Mouse (Mus musculus) left cerebral cortex, postnatal 36 days (tissue): ENCODE data around the gene Ndc80. TPM values are rescaled to one million over a fixed set of nuclear protein-coding genes. Genes with fewer than 3 reads are reported as not detected.
"Not testable (repeated sequence)": the region's sequence is repeated elsewhere in the genome, so short reads cannot be mapped to it uniquely, and the experiment has no call there.

Experiments
- DNase-seq, 2 experiments: peaks; one replicate each; pipeline ENCODE4 v3.0.0; 2021 to 2022; ENCODE audit warnings: low spot score in 2 of 2, mixed read lengths in 1 of 2
- intact Hi-C: fragments of 180-260 bp; cut with DNase I; formaldehyde crosslinking; loops from one replicate; pipeline ENCODE4 v1.15.1; 2025
- total RNA-seq, 2 experiments: library from RNA; stranded (reverse); gene quantifications; 2 replicates each; pipeline ENCODE4 v1.2.3; 2021

Gene Ndc80
- total RNA-seq: under 1 TPM; 0.49 to 0.57 TPM

DNA sequence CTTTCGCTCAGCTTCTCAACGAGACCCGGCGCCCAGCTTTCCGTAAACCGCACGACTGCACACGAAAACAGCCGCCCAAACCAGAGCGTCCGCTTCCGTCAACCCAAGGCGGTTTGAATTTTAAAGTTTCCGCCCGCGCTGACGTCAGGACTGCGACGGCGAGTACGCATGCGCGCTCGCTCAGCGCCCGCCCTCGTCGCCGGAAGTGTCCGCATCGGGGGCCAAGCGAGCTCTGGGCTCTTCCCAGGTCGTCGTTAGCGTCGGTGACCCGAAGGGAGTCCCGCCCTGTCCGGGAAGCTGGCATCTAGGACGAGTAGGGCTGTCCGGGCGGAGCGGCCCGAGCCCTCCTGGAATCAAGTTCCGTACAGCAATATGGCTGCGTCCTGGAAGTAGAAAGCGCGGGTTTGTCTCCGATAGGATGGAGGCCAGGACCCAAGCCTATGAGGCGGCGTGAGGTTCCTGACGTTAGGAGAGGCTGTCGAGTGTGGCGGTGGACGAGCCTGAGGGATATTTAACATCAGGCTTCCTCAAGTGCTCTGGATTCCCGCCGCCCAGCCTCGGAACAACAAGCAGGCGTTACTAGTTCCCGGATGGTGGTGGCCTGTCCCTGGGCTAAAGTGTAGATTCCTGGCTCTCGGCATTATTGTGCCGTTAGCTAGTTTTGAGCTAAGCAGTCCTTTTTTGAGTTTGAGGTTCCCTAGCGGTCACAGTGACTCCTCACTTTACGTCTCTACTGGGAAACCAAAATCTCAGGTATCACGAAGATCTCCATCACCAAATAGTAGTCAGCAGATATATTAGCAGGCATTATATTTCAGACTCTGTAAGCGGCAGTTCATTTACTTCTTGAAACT is at the start of gene Ndc80:
Gene Ndc80, minus strand, starts transcription at position 147 of the 854 bp plus-strand sequence.
- DNase-seq: peak; percentile 89 to 90
- intact Hi-C loops: loop anchor here (2.0 kb wide), 1 partner anchor 52 kb away; the partner anchor contains the start of gene Smchd1

DNA sequence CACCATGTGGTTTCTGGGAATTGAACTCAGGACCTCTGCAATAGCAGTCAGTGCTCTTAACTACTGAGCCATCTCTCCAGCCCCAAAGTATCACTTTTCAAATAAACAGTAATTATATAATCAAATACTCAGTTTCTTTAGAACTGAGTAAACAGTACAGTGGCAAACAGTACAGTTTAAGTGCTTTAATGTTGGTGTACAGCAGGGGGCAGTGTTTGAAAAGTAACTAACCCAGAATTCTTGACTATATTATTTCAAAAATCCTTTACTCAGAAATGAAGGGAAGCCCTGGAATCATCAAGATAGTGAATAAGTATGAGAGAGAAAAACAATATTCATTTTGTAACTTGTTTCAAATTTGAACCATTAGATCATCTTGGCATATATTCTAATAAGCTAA is 35.0 kb upstream of the Ndc80 start:
- intact Hi-C loops: no loop called here
- DNase-seq: peak in 1 of 2 experiments; percentile 9

DNA sequence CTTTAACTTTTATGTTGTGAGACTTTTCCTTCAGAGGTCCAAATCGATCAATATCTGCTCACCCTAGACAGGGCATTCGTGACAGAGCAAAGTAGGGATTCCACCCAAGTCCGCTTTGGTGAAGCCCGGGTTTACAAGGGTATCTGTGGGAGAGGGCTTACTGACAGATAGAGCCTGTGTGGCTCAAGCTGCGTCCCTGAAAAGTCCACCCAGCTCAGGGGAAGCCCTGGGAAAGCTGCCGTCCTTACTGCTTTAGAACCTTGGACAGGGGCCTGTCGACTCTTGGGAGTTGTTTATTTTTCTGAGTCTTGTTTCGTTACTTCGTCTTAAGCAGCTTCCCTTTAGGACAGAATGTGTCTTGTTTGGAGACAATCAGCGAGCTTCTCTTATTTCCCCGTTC is 26.2 kb upstream of the Ndc80 start:
- intact Hi-C loops: loop anchor here (10.0 kb wide), 1 partner anchor 1232 kb away; no protein-coding TSS in a partner anchor
- no peak for DNase-seq

DNA sequence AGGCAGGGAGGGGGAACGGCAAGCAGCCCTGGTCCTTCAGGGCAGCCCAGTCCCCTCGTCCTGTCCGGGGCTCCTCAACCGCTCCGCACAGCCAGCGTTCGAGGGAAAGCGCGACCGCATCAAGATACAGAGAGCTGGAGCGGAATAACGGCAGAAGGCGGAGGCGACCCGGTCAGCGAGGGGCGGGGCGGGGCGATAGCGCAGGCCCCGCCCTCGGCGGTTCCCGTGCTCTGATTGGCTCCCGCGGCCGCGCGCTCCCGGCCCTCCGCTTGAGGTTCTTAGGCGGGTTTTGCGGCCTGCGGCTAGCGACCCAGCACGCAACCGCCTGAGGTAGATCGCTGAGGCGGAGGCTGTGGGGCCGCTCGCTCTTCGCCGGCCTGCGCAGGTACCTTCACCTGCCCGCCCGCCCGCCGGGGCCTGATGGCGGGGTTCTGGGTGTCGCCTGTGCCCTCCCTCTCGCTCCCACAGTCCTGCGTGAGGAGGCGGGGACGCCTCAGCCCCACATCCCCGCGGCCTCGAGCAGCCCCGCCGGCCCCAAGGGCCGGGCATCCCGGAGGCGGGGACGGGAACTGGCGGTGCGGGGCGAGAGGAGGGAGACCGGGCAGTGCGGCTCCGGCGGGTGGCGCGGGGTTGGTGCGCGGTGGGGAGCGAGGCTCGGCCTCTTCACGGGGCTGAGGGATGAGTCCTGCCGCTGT is 25.2 kb upstream of the Ndc80 start, which contains the start of gene Spdya:
Gene Spdya, plus strand, starts transcription at position 305 of the 695 bp plus-strand sequence.
- peak; percentile 81 to 89 for DNase-seq
- intact Hi-C loops: loop anchor here (10.0 kb wide), 1 partner anchor 1233 kb away; no protein-coding TSS in a partner anchor

DNA sequence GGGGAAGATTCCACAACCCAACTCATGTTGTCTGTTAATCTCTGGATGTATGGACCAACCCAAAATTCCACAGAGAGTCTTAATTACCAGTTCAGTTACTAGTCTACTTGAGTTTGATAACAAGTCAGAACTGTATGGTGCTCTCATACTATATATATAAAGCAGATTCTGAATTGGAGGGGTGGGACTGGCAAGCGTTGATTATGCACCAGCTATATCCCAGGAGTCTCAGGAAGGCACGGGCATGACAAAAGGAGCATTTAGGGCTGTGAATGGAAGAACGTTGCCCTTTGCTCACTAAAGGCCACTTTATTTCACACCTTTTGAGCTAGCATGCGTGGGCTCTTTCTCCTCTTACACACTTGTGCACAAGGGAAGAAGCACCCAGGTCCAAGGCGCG is 24.7 kb upstream of the Ndc80 start:
- intact Hi-C loops: loop anchor here (10.0 kb wide), 1 partner anchor 1233 kb away; no protein-coding TSS in a partner anchor
- no peak for DNase-seq

DNA sequence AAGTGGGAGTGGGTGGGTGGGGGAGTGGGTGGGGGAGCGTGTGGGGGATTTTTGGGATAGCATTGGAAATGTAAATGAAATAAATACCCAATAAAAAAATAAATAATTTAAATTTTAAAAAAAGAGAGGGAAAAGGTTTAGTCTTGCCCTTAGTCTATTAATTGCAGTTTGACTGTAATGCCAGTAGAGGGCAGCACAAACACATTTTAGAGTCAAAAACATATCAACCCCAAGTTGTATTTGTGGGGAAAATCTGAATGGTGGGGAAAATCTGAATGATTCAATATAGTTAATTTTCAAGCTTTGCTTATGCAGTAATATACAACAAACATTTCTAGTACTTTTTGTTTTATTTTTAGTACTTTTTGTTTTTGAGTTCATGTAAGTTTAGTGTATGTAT is 21.9 kb upstream of the Ndc80 start:
- no peak for DNase-seq
- intact Hi-C loops: no loop called here

DNA sequence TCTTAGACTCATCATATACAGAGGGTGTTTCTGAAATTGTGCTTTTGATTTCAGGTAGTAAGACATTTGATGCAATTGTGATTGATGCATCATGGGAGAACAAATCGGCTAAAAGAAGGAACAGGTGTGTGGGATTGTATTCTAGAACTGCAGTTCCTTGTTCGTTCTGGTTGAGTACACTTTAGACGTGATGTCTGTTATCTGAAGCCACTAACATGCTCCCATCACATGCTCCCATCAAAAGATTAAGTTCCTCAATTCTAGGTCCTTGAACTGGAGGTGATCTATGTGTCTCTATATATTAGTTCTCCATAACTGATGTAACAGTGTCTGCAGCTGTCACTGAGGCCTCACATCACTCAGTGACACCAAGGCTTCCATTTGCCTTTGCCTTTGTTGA is 10.5 kb upstream of the Ndc80 start:
- intact Hi-C loops: no loop called here
- no peak for DNase-seq

DNA sequence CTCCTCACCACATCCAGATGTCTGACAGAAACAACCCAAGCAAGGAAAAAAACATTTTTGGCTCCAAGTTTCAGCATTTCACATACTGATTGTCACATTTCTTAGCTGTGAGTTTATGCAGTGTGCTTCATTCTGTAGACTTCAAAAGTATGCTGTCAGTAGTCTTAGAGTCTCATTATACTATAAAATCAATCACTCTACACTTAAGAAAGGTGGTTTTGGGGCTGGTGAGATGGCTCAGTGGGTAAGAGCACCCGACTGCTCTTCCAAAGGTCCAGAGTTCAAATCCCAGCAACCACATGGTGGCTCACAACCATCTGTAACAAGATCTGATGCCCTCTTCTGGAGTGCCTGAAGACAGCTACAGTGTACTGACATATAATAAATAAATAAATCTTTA is 8.9 kb upstream of the Ndc80 start:
- intact Hi-C loops, DNase-seq: not testable (repeated sequence)

DNA sequence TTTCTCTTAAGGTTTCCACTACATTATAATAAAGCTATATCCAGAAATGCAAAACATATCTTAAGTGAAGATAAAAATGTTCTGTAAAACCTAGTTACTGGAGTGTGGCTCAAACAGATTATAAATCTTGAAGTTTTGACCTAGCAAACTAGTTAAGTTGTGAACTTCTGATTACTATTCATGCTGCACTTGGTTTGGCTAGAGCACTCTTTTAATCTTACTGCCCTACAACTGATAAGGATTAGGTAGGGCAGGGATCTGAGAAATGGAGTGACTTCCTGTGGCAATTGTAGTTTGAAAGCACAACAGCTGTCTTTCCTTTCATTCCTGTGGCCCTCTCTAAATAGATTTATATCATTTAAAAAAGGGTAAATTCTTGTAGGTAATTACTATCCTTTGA is 1.4 kb upstream of the Ndc80 start:
- DNase-seq: no peak
- intact Hi-C loops: no loop called here

DNA sequence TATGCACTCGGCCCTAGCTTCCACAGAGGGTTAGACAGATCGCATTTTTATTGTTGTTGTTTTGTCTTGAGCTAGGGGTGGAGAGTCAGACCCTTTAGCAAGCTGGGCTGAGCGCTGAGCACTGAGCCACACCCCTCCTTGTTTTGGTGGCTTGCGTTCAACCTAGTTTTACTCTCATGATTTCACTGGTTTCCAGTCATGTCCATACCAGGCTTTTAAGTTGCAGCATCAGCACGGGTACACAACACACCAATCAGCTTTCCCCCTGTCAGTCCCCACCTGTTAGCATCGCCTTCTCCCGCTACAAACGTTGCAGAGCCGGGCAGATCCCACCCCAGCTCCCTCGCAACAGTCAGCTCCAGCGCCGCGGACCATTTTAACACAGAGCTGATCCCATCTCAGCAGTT is 352 bp downstream of the Ndc80 start:
- no peak for DNase-seq
- intact Hi-C loops: loop anchor here (2.0 kb wide), 1 partner anchor 52 kb away; the partner anchor contains the start of gene Smchd1

DNA sequence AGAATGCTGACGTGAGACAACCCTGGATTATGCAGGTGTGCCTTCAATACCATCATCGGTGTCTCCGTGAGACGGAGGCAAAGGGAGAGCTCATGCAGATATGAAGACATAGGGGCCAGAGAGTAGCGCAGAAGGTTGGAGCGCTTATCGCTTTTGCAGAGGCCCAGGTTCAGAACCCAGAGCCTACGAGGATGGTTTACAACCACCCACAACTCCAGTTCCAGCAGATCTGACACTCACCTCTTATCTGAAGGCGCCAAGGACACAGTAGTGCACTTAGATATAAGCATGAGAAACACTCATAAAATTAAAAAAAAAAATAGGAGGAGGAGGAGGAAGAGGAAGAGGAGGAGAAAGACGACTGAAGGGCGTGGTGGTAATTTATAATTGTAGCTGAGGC is 16.4 kb downstream of the Ndc80 start:
- intact Hi-C loops: no loop called here
- DNase-seq: no peak

DNA sequence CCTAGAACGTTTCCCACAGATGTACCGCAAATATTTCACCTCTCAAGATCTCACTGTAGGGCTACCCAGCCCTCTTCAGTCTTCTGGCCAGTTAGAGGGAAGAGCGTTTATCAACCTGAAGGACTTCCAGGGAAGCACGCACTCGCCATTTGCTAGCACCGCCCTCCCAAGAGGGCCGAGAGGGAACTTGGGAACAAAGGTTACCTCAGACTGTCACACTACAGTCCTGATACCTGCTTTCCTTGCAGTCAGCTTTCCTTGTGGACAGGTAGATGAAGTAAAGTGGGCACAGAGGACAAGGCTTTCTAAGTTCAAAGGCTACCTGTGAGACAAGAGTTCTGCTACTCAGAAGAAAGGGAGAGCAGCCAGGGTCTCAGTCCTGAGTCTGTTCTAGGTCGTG is 19.8 kb downstream of the Ndc80 start:
- no peak for DNase-seq
- intact Hi-C loops: no loop called here

DNA sequence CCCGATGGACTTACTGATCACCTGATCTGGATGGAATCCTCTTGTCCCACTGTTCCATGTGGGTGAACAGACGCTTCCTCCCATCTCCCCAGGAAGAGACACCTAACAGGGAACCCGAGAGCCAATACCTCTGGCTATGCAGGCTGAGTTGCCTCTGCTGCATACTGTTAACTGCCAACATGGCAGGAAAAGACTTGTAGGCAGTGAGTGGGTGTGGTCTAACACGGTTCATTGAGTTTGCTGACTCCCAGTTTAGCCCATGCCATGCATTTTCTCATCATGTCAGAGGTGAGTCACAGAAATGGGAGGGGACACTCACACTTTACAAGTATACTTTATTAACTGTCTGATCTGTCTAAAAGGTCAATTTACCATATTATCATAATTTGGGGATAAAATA is 30.9 kb downstream of the Ndc80 start:
- no peak for DNase-seq
- intact Hi-C loops: no loop called here

DNA sequence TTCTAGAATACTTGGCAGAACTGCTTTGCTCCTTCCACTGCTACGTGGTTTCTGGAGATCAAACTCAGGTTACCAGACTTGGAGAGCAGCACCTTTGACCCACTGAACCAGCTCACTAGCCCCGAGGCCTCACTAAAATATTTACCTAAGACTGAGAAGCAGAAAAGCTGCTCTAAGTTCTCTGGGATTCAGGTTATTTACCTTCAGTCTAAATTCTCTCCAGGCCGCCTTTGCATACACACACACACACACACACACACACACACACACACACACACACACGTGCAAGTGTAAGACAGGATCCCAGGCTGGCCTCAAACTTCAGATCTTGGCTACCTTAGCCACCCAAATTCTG is 35.3 kb downstream of the Ndc80 start:
- DNase-seq: no peak
- intact Hi-C loops: no loop called here

DNA sequence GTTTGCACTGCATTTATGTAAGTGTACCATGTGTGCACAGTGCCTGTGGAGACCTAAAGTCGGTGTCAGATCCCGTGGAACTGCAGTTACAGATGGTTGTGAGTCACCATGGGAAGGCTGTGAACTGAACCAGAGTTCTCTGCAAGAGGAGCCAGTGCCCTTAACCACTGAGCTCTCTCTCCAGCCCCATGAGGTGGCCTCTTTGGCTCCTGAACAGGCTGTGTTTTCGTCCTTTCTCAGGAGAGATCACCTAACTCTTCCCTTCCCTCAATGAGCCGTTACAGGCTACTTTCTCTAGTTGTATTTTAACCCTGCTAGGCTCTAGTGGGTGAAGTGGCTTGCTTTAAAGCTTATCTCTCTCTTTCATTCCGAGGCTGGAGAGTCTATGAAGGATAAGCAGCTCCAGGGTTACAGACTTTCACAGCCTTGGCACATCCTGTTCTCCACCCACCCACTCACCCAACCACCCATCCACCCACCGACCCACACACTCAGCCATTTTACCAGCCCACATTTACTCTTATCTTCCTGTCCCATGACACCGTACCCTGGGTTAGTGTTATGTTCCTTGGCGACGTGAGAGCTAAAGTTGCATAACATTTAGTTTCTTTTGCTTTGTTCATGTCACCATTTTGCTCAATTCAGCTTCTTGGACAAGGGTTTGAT is 35.9 kb downstream of the Ndc80 start:
- intact Hi-C loops: no loop called here
- no peak for DNase-seq

DNA sequence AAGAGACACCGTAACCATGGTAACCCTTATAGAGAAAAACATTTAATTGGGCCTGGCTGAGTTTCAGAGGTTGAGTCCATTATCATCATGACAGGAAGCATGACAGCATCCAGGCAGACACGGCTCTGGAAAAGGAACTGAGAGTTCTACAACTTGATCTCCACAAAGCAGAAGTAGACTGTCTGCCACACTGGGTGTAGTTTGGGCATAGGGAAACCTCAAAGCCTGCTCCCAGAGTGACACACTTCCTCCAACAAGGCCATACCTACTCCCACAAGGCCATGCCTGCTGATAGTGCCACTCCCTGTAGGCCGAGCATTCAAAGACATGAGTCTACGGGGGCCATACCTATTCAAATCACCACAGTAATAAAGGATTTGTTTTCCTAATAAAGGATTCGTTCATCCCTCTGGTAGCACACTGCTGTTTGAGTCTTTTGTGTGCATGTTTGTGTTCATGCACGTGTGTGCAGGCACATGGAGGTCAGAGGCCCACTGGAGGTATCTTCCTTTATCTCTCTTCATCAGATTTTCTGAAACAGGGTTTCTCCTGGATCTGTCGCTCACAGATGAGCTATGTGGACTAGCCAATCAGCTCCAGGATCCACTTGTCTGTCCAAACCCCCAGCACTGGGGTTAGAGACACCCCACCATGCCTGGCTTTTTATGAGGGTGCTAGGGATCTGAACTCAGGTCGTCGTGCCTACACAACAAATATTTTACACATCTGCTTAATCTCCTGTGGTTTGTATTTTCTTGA is 36.8 kb downstream of the Ndc80 start:
- intact Hi-C loops: no loop called here

DNA sequence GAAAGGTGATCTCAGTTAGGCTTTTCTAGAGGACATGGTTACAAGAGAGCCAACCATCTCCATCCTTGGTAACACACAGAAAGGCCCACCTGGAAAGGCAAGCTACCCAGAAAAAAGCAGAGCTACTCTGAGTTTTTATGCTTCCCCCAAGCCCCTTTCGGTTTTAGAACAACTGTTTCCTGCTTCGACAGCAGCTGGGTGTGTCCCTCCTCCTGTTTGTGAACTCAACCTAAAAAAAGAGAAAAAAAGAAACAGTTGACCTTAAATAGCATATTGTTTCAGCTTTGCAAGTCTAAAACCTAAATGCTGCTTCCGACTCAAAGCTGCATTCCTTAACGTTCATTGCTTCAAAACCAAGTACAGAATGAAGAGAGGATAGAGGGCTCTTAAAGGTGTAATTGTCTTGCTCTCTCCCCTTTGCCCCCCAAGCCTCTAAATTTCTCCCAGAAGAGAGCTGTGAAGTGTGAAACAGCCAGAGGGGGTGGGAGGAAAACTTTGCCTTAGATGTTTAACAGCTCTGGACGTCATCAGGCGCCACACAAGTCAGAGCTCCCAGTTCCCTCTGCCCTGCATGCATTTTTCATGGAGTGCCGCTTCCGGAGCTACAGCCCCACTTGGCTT is 40.3 kb downstream of the Ndc80 start:
- DNase-seq: no peak
- intact Hi-C loops: no loop called here

More for the DNA sequence above, 36.8 kb downstream of the Ndc80 start:
- DNase-seq: no peak

DNA sequence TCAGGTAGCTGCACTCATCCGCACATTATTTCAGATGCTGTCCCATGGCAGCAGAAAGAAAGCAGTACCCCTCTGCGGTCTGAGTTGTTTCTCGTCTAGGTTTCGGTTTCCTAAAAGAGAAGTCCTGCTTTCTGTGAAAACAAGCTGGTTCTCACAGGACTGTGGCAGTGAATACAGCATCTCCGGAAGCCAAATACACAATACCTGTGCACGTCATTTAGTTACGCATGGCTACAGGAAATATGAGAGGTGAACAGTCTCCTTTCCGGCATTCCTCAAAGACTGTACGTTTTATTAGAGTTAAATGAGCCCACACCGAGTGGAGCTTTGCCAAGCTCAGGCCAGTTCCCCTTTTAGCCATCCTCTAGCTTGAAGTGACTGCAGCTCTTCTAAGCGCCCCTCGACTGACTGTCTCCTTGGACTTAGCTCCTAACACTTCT is 40.8 kb downstream of the Ndc80 start:
- intact Hi-C loops: no loop called here
- DNase-seq: no peak

DNA sequence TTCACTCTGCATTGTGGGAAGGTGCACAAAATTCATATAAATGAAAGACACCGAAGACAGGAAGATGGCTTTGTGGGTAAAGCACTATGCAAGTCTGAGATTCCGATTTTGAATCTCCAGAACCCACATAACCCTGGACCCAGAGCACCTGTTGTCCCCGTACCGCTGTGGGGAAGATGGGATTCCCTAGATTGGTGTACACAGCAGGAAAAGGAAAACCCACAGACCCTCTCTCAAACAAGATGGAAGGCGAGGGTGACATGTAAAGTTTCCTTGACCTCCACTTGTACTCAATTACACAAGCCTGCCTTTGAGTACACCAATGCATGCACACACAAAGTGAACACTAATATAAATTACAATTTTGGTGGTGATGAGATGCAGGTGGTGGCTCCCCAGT is 41.9 kb downstream of the Ndc80 start:
- intact Hi-C loops: no loop called here
- DNase-seq: no peak
